In the genomic region with DNA sequence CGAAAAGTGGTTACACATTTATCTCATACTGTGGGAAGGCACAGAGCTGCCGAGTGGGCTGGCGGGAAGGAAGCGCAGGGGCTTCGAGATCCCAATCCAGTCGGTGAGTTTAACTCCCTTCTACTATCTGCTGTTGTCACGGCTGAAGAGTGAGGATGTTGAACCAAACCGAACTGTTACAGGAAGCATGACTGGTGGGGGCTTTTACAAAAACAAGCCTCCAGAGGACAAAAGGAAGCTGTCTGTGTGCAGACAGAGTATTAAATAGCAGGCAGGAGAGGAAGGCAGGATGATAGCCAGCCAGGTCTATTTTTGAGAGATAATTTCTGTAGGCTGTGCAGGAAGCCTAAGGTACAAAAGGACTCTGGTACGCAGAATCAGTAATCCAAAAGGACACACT, we compare ENCODE assay signal across 13 mouse cellular contexts. TPM values are rescaled to one million over a fixed set of nuclear protein-coding genes. Genes with fewer than 3 reads are reported as not detected.
A peak's percentile ranks its signal among the peaks of the same experiment; 100 is the strongest.
DNase-seq lines count a peak whose midpoint lies in the region; ATAC-seq and TF ChIP-seq lines count a peak whose summit lies in the region.
"Had no signal": no experiment of that assay in that cellular context is flagged by ENCODE, and none has a peak within 500 bp of the region (broad histone marks: within the 10 kb centered on the region; RNA-seq: fewer than 3 reads in every experiment).

No protein-coding gene starts in this region.

- no peak for TF ChIP-seq CTCF in cerebellum, adult 2 months (IDR thresholded peaks at IDR 0.05; ENCODE audit: borderline replicate concordance, insufficient read depth, low read depth, low read length)
- TF ChIP-seq CTCF in forebrain, postnatal 0 days (IDR thresholded peaks at IDR 0.05; ENCODE audit: low read depth), result no peak

- H3K4me3 ChIP-seq in kidney, embryonic 16.5 days (ENCODE audit: low read length), result no peak overlapping the region
- no peak overlapping the region for H3K4me3 ChIP-seq in heart, embryonic 13.5 days
- H3K4me3 ChIP-seq in liver, embryonic 16.5 days (ENCODE audit: low read depth, low read length), result no peak overlapping the region
- H3K4me3 ChIP-seq in cerebellum, adult 2 months (replicated peaks; ENCODE audit: insufficient read depth, low read depth, low read length), result no peak overlapping the region
- H3K4me3 ChIP-seq in forebrain, postnatal 0 days (ENCODE audit: low read depth, low read length), result no peak overlapping the region
- H3K4me3 ChIP-seq: gastrocnemius, adult 2 months; myocyte had no signal

- 0 out of 2 replicates have a peak, but pooled peaks cover 8% of the 10 kb centered on the region for H3K4me1 ChIP-seq in kidney, embryonic 16.5 days (ENCODE audit: insufficient read depth, low read length)
- H3K4me1 ChIP-seq in heart, embryonic 13.5 days, result peaks cover 23% of the 10 kb centered on the region
- H3K4me1 ChIP-seq in liver, embryonic 16.5 days (ENCODE audit: control insufficient read depth, low read depth, low read length), result no peaks in the 10 kb centered on the region
- H3K4me1 ChIP-seq in cerebellum, adult 2 months (ENCODE audit: control insufficient read depth, insufficient read depth, low read length), result no peaks in the 10 kb centered on the region
- no peaks in the 10 kb centered on the region for H3K4me1 ChIP-seq in forebrain, postnatal 0 days (ENCODE audit: insufficient read depth)

- H3K27me3 ChIP-seq in kidney, embryonic 16.5 days (ENCODE audit: insufficient read depth, low read length), result no peaks in the 10 kb centered on the region
- H3K27me3 ChIP-seq in heart, embryonic 13.5 days (replicated peaks), result no peaks in the 10 kb centered on the region
- no peaks in the 10 kb centered on the region for H3K27me3 ChIP-seq in liver, embryonic 16.5 days (ENCODE audit: control insufficient read depth, insufficient read depth, low read depth, low read length)
- H3K27me3 ChIP-seq in cerebellum, adult 2 months (ENCODE audit: control insufficient read depth, insufficient read depth, low read length), result no peaks in the 10 kb centered on the region
- H3K27me3 ChIP-seq in forebrain, postnatal 0 days (ENCODE audit: insufficient read depth, low read length), result no peaks in the 10 kb centered on the region

- no peak overlapping the region for H3K9ac ChIP-seq in kidney, embryonic 16.5 days (replicated peaks; ENCODE audit: low read length)
- H3K9ac ChIP-seq in heart, embryonic 13.5 days, result no peak overlapping the region
- no peak overlapping the region for H3K9ac ChIP-seq in liver, embryonic 16.5 days (ENCODE audit: low read depth, low read length)
- H3K9ac ChIP-seq in forebrain, postnatal 0 days, result no peak overlapping the region
- H3K9ac ChIP-seq: hindbrain, embryonic 14.5 days had no signal

- TF ChIP-seq POLR2A in cerebellum, adult 2 months (IDR thresholded peaks at IDR 0.05; ENCODE audit: borderline replicate concordance, insufficient read depth, low read length), result no peak

- peak overlapping the region; percentile 40; the same call in 1 of the 2 replicates for H3K27ac ChIP-seq in kidney, embryonic 16.5 days (ENCODE audit: low read length)
- H3K27ac ChIP-seq in heart, embryonic 13.5 days (replicated peaks), result peak overlapping the region; percentile 67
- no peak overlapping the region for H3K27ac ChIP-seq in liver, embryonic 16.5 days (ENCODE audit: low read length)
- no peak overlapping the region for H3K27ac ChIP-seq in cerebellum, adult 2 months (ENCODE audit: insufficient read depth, low read length)
- no peak overlapping the region for H3K27ac ChIP-seq in forebrain, postnatal 0 days (ENCODE audit: low read depth, low read length)
- H3K27ac ChIP-seq: gastrocnemius, adult 2 months; hindbrain, embryonic 14.5 days; macrophage had no signal

- H3K9me3 ChIP-seq in kidney, embryonic 16.5 days (ENCODE audit: low read length), result no peaks in the 10 kb centered on the region
- no peaks in the 10 kb centered on the region for H3K9me3 ChIP-seq in heart, embryonic 13.5 days
- H3K9me3 ChIP-seq in liver, embryonic 16.5 days (replicated peaks; ENCODE audit: control insufficient read depth, low read length), result no peaks in the 10 kb centered on the region
- H3K9me3 ChIP-seq in forebrain, postnatal 0 days (ENCODE audit: low read length), result no peaks in the 10 kb centered on the region

- no peak overlapping the region for H3K4me2 ChIP-seq in kidney, embryonic 16.5 days (replicated peaks; ENCODE audit: low read depth, low read length)
- 0 out of 2 replicates have a peak overlapping the region, but pooled peaks have one; percentile 4 for H3K4me2 ChIP-seq in heart, embryonic 13.5 days
- H3K4me2 ChIP-seq in liver, embryonic 16.5 days (ENCODE audit: low read depth, low read length), result no peak overlapping the region
- no peak overlapping the region for H3K4me2 ChIP-seq in forebrain, postnatal 0 days (ENCODE audit: low read depth)
- H3K4me2 ChIP-seq: hindbrain, embryonic 14.5 days had no signal

- no peaks in the 10 kb centered on the region for H3K36me3 ChIP-seq in kidney, embryonic 16.5 days (ENCODE audit: insufficient read depth, low read length)
- no peaks in the 10 kb centered on the region for H3K36me3 ChIP-seq in heart, embryonic 13.5 days
- H3K36me3 ChIP-seq in liver, embryonic 16.5 days (ENCODE audit: control insufficient read depth, insufficient read depth), result no peaks in the 10 kb centered on the region
- no peaks in the 10 kb centered on the region for H3K36me3 ChIP-seq in forebrain, postnatal 0 days (ENCODE audit: insufficient read depth)

- 45% methylated on average over 9 of the region's 9 CpGs for WGBS in kidney, embryonic 16.5 days
- WGBS in heart, embryonic 13.5 days, result 25% methylated on average over 9 of the region's 9 CpGs
- WGBS in liver, embryonic 16.5 days (ENCODE audit: insufficient replicate concordance), result 14% methylated on average over 9 of the region's 9 CpGs
- 85% methylated on average over 9 of the region's 9 CpGs for WGBS in cerebellum, adult 2 months
- 77% methylated on average over 9 of the region's 9 CpGs for WGBS in forebrain, postnatal 0 days

- ATAC-seq in kidney, embryonic 16.5 days (ENCODE audit: low FRiP score, low TSS enrichment), result no peak
- ATAC-seq in CD4-positive, CD25-positive, alpha-beta regulatory T cell, adult 4 months, result peak; percentile 85
- ATAC-seq in heart, embryonic 13.5 days (ENCODE audit: extremely low read depth, insufficient number of reproducible peaks, low FRiP score, low TSS enrichment), result no peak
- ATAC-seq in liver, embryonic 16.5 days (ENCODE audit: low read depth), result peak; percentile 24; the same call in 1 of the 2 replicates
- ATAC-seq in monocyte, adult 5-6 weeks (replicated peaks; ENCODE audit: insufficient number of reproducible peaks, low FRiP score, low TSS enrichment, poor library complexity, severe bottlenecking), result no peak
- ATAC-seq in forebrain, postnatal 0 days, result no peak

- no peak for DNase-seq in kidney, postnatal 4 days
- no peak for DNase-seq in cerebellum, adult 2 months
- no peak for DNase-seq in forebrain, postnatal 0 days
- DNase-seq: cerebellum, postnatal 36 days; gastrocnemius, adult 2 months had no signal

RNA-seq across cellular contexts. Expression of gene Kcnj15, which starts 46.3 kb away (rescaled TPM):
- polyA plus RNA-seq in kidney, embryonic 16.5 days (2015; fragmentation: Nextera tagmentation; extraction: Ambion mirVana), result 4.6 and 5.4 TPM in 2 replicates
- polyA plus RNA-seq in CD4-positive, CD25-positive, alpha-beta regulatory T cell, adult 4 months (2017; shearing (Covaris generic)), result 1 to 10 TPM; 1.3 to 1.6 TPM
- 0.80 and 2.0 TPM in 2 replicates for polyA plus RNA-seq in heart, embryonic 13.5 days (2015; fragmentation: Nextera tagmentation; extraction: Ambion mirVana)
- polyA plus RNA-seq in liver, embryonic 16.5 days (2015; fragmentation: Nextera tagmentation; extraction: Ambion mirVana), result 0.13 and 0.19 TPM in 2 replicates
- 0.05 TPM in 1 of 2 replicates, not detected in the other for polyA plus RNA-seq in cerebellum, adult 2 months (2012; rRNA removed)
- not detected in 3 replicates for total RNA-seq in monocyte, adult 5-6 weeks (2017)
- 0.08 and 0.19 TPM in 2 replicates for total RNA-seq in forebrain, postnatal 0 days (2014; rRNA removed)
- 0.06 TPM in 1 of 2 replicates, not detected in the other for polyA plus RNA-seq in forebrain, postnatal 0 days (2015; fragmentation: Nextera tagmentation; extraction: Ambion mirVana)
- polyA plus RNA-seq: macrophage had no signal

Comparison
In these comparisons a context has a peak if more than half of its experiments do, and no peak if none do; other contexts are left out.
1. ATAC-seq: peak in CD4-positive, CD25-positive, alpha-beta regulatory T cell, adult 4 months (single experiment) and liver, embryonic 16.5 days (single experiment); none in kidney, embryonic 16.5 days (single experiment), heart, embryonic 13.5 days (single experiment), monocyte, adult 5-6 weeks (single experiment) and forebrain, postnatal 0 days (single experiment).
2. H3K27ac ChIP-seq: peak in kidney, embryonic 16.5 days (single experiment) and heart, embryonic 13.5 days (single experiment); none in liver, embryonic 16.5 days (single experiment), cerebellum, adult 2 months (single experiment) and forebrain, postnatal 0 days (single experiment).